8 mouse cellular contexts compared by ENCODE assay signal in the genomic region with DNA sequence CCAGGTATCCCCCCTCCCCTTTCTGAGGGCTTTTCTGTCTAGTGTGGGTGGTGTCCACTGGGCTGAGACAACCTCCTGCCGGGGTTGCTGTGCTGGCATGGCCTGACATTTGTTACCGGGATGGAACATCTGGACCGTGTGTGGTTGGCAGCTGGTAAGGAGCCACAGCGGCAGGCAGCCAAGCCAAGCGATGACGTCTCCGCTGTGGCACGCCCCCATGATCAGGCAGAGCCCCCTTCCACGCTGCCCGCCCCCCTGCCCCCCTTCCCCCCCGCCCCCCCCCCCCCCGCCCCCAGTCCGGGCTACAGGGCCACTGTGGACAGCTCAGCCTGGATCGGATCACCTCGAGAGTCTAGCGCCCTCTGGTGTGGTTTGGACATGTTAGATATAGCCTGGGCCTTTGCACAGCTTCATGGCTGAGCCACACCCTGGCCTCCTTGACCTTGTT. TPM values are rescaled to one million over a fixed set of nuclear protein-coding genes. Genes with fewer than 3 reads are reported as not detected.
DNase-seq lines count a peak whose midpoint lies in the region; ATAC-seq and TF ChIP-seq lines count a peak whose summit lies in the region.
"Had no signal": no experiment of that assay in that cellular context is flagged by ENCODE, and none has a peak within 500 bp of the region (broad histone marks: within the 10 kb centered on the region; RNA-seq: fewer than 3 reads in every experiment).

No protein-coding gene starts in this region.

- intact Hi-C loops in heart, postnatal 36 days (cut with DNase I): no loop called here

- peaks cover 15% of the 10 kb centered on the region for H3K9me3 ChIP-seq in limb, embryonic 13.5 days
- H3K9me3 ChIP-seq in neural tube, embryonic 11.5 days (ENCODE audit: control insufficient read depth, low read length): no peaks in the 10 kb centered on the region

- no peaks in the 10 kb centered on the region for H3K36me3 ChIP-seq in spleen, adult 2 months (ENCODE audit: control insufficient read depth, insufficient read depth, low read length)
- no peaks in the 10 kb centered on the region for H3K36me3 ChIP-seq in limb, embryonic 13.5 days
- H3K36me3 ChIP-seq in neural tube, embryonic 11.5 days (ENCODE audit: control insufficient read depth, insufficient read depth, low read length): no peaks in the 10 kb centered on the region

- TF ChIP-seq CTCF in spleen, adult 2 months (IDR thresholded peaks at IDR 0.05; ENCODE audit: extremely low read depth, insufficient read depth, insufficient read length, insufficient replicate concordance): peak; percentile 12; the same call in 1 of the 2 replicates

- no peak for TF ChIP-seq POLR2A in spleen, adult 2 months (IDR thresholded peaks at IDR 0.05; ENCODE audit: low read depth, low read length)

- DNase-seq in spleen, adult 2 months (ENCODE audit: low read depth in 1 of 2, low spot score in 2 of 2): peak in 1 of 2 experiments; percentile 42
- DNase-seq in spleen, adult 18-20 months: no peak
- peak; percentile 67 to 84 for DNase-seq in cerebellum, postnatal 14 days
- peak; percentile 39 to 52 for DNase-seq in heart, postnatal 36 days
- DNase-seq in neural tube, embryonic 11.5 days (ENCODE audit: low spot score): peak; percentile 69
- no peak for DNase-seq in frontal cortex, postnatal 14 days (ENCODE audit: low spot score in 2 of 2)

- peak; percentile 80 for ATAC-seq in limb, embryonic 13.5 days (ENCODE audit: low FRiP score, low read depth)
- peak; percentile 88 for ATAC-seq in neural tube, embryonic 11.5 days (ENCODE audit: insufficient read depth, low FRiP score, low TSS enrichment)

- no peaks in the 10 kb centered on the region for H3K27me3 ChIP-seq in spleen, adult 2 months (ENCODE audit: control insufficient read depth, insufficient read depth, low read length)
- H3K27me3 ChIP-seq in limb, embryonic 13.5 days: no peaks in the 10 kb centered on the region
- H3K27me3 ChIP-seq in neural tube, embryonic 11.5 days (ENCODE audit: control insufficient read depth, insufficient read depth, low read length): no peaks in the 10 kb centered on the region

- H3K9ac ChIP-seq in limb, embryonic 13.5 days: no peak overlapping the region
- H3K9ac ChIP-seq in neural tube, embryonic 11.5 days (ENCODE audit: low read length): peak overlapping the region; percentile 32; the same call in 1 of the 2 replicates

- no peak overlapping the region for H3K4me3 ChIP-seq in spleen, adult 2 months (ENCODE audit: extremely low read depth, insufficient read depth, insufficient read length)
- no peak overlapping the region for H3K4me3 ChIP-seq in limb, embryonic 13.5 days
- no peak overlapping the region for H3K4me3 ChIP-seq in neural tube, embryonic 11.5 days (ENCODE audit: low read depth, low read length)

- H3K27ac ChIP-seq in spleen, adult 2 months (ENCODE audit: insufficient read depth, low read length): no peak overlapping the region
- peak overlapping the region; percentile 55; the same call in 1 of the 2 replicates for H3K27ac ChIP-seq in limb, embryonic 13.5 days
- peak overlapping the region; percentile 81 for H3K27ac ChIP-seq in neural tube, embryonic 11.5 days (ENCODE audit: low read depth, low read length)

- WGBS in spleen, adult 2 months: 11% methylated on average over 8 of the region's 16 CpGs
- 5% methylated on average over 10 of the region's 16 CpGs for WGBS in limb, embryonic 13.5 days
- WGBS in neural tube, embryonic 11.5 days: 6% methylated on average over 11 of the region's 16 CpGs

- H3K4me1 ChIP-seq in spleen, adult 2 months (ENCODE audit: control insufficient read depth, insufficient read depth, insufficient read length): no peaks in the 10 kb centered on the region
- H3K4me1 ChIP-seq in limb, embryonic 13.5 days: peaks cover 13% of the 10 kb centered on the region; the same call in 1 of the 2 replicates
- peaks cover 11% of the 10 kb centered on the region for H3K4me1 ChIP-seq in neural tube, embryonic 11.5 days (ENCODE audit: control insufficient read depth, insufficient read depth, low read length)

- peak overlapping the region; percentile 36 for H3K4me2 ChIP-seq in limb, embryonic 13.5 days (replicated peaks)
- no peak overlapping the region for H3K4me2 ChIP-seq in neural tube, embryonic 11.5 days (ENCODE audit: low read depth)

RNA-seq across cellular contexts. Expression of a gene that starts 11.2 kb away (rescaled TPM):
- 57.5 and 69.4 TPM in 2 replicates for polyA plus RNA-seq in spleen, adult 2 months (2012; rRNA removed)
- 10 to 100 TPM; 45.8 to 47.7 TPM for total RNA-seq in heart, postnatal 36 days (2021)
- 100 and 106 TPM in 2 replicates for polyA plus RNA-seq in limb, embryonic 13.5 days (2015; fragmentation: Nextera tagmentation; extraction: Ambion mirVana)
- polyA plus RNA-seq in neural tube, embryonic 11.5 days (2014; fragmentation: Nextera tagmentation; extraction: Ambion mirVana): 164 and 174 TPM in 2 replicates

RNA-seq across cellular contexts. Expression of a gene that starts 24.8 kb away (rescaled TPM):
- not detected in 2 replicates for polyA plus RNA-seq in spleen, adult 2 months (2012; rRNA removed)
- total RNA-seq in heart, postnatal 36 days (2021): not detected
- not detected in 2 replicates for polyA plus RNA-seq in limb, embryonic 13.5 days (2015; fragmentation: Nextera tagmentation; extraction: Ambion mirVana)
- polyA plus RNA-seq in neural tube, embryonic 11.5 days (2014; fragmentation: Nextera tagmentation; extraction: Ambion mirVana): not detected in 2 replicates
- total RNA-seq: heart, postnatal 10 days had no signal

Comparison
In these comparisons a context has a peak if more than half of its experiments do, and no peak if none do; other contexts are left out.
1. DNase-seq: peak in cerebellum, postnatal 14 days (2 of 2), heart, postnatal 36 days (2 of 2) and neural tube, embryonic 11.5 days (single experiment); none in spleen, adult 18-20 months (0 of 2) and frontal cortex, postnatal 14 days (0 of 2).